Mouse (Mus musculus) hindbrain, embryonic 12.5 days (tissue): Measurements from ENCODE around the gene Gm9045. TPM values are rescaled to one million over a fixed set of nuclear protein-coding genes. Genes with fewer than 3 reads are reported as not detected.

ENCODE experiments used
- polyA plus RNA-seq: library from polyadenylated mRNA; unstranded; fragments of >200 nt; fragmentation: Nextera tagmentation; extraction: Ambion mirVana; gene quantifications from 2 replicates; pipeline ENCODE4 v1.2.1, GENCODE M21; 2016

The Gm9045 gene
- polyA plus RNA-seq, 1 experiment from 2014 or later: not detected

Other genes starting within 250 kb of the Gm9045 start
- 49.8 and 50.7 TPM in 2 replicates for gene Mdm1, start 196.0 kb downstream of the Gm9045 start, polyA plus RNA-seq
- gene Il22, start 132.9 kb downstream of the Gm9045 start, polyA plus RNA-seq: not detected in 2 replicates
- 0.10 and 0.21 TPM in 2 replicates for gene Gm32717, start 97.1 kb downstream of the Gm9045 start, polyA plus RNA-seq
- gene Gm32802, start 79.1 kb downstream of the Gm9045 start, polyA plus RNA-seq: 0.10 and 0.21 TPM in 2 replicates
- gene Iltifb, start 42.8 kb downstream of the Gm9045 start, polyA plus RNA-seq: not detected in 2 replicates
- not detected in 2 replicates for gene Gm9040, start 10.9 kb downstream of the Gm9045 start, polyA plus RNA-seq
- not detected in 2 replicates for gene Gm9044, start 5.4 kb downstream of the Gm9045 start, polyA plus RNA-seq
- gene Gm9046, start 5.4 kb upstream of the Gm9045 start, polyA plus RNA-seq: not detected in 2 replicates
- not detected in 2 replicates for gene Gm9048, start 10.8 kb upstream of the Gm9045 start, polyA plus RNA-seq
- gene Gm9049, start 16.3 kb upstream of the Gm9045 start, polyA plus RNA-seq: 0.16 TPM in 1 of 2 replicates, not detected in the other
- gene Ifng, start 103.2 kb upstream of the Gm9045 start, polyA plus RNA-seq: not detected in 2 replicates